Mouse (Mus musculus) intestine, embryonic 16.5 days (tissue): ENCODE data around the gene Chsy1. TPM values are rescaled to one million over a fixed set of nuclear protein-coding genes. Genes with fewer than 3 reads are reported as not detected.

ENCODE experiments used
- ATAC-seq: fragments of 200-750 bp; cut with Nextera tagmentation; 2 replicates; pipeline ENCODE4 v1.8.0; 2017; ENCODE audit warnings: moderate TSS enrichment, moderate library complexity
- H3K27ac ChIP-seq: fragments of 300-500 bp; sonication (generic); 2 replicates; pipeline ENCODE4 v1.5.1; 2014; ENCODE audit warnings: mild to moderate bottlenecking, low read length
- H3K27me3 ChIP-seq: fragments of 300-500 bp; sonication (generic); replicated peaks from 2 replicates; pipeline ENCODE4 v1.6.1; 2014; ENCODE audit warnings: low read length, control low read depth, mixed read lengths; ENCODE audit not compliant: control insufficient read depth, insufficient read depth
- H3K36me3 ChIP-seq: fragments of 300-500 bp; sonication (generic); 2 replicates; pipeline ENCODE4 v1.6.1; 2014; ENCODE audit warnings: low read length, control low read depth; ENCODE audit not compliant: control insufficient read depth, insufficient read depth
- H3K4me1 ChIP-seq: fragments of 300-500 bp; sonication (generic); 2 replicates; pipeline ENCODE4 v1.6.1; 2014; ENCODE audit warnings: low read length, control low read depth, mixed read lengths; ENCODE audit not compliant: control insufficient read depth, insufficient read depth
- H3K4me2 ChIP-seq: fragments of 300-500 bp; sonication (generic); 2 replicates; pipeline ENCODE4 v1.6.1; 2014; ENCODE audit warnings: low read depth, low read length, control low read depth
- H3K4me3 ChIP-seq: fragments of 300-500 bp; sonication (generic); 2 replicates; pipeline ENCODE4 v1.5.1; 2014; ENCODE audit warnings: mild to moderate bottlenecking, low read length
- H3K9ac ChIP-seq: fragments of 300-500 bp; sonication (generic); 2 replicates; pipeline ENCODE4 v1.6.1; 2014; ENCODE audit warnings: low read depth, low read length
- H3K9me3 ChIP-seq: fragments of 300-500 bp; sonication (generic); 2 replicates; pipeline ENCODE4 v1.6.1; 2016; ENCODE audit warnings: low read length, control low read depth; ENCODE audit not compliant: control insufficient read depth
- WGBS: fragments of 180-500 bp; shearing (Covaris S2); extraction: QIAGEN DNeasy Blood & Tissue Kit; methylation state at CpG from one replicate; pipeline ENCODE4 v1.1.7; 2014; 5-methylcytosine and 5-hydroxymethylcytosine counted together
- polyA plus RNA-seq: library from polyadenylated mRNA; unstranded; fragments of >200 nt; fragmentation: Nextera tagmentation; extraction: Ambion mirVana; gene quantifications from 2 replicates; pipeline ENCODE4 v1.2.1, GENCODE M21; 2015

Chsy1 gene
- polyA plus RNA-seq, 1 experiment from 2014 or later: 7.0 TPM

- Histone ChIP-seq H3K9ac (no peak overlapping the region), H3K27ac (no peak overlapping the region), H3K4me3 (no peak overlapping the region), H3K27me3 (no peaks in the 10 kb centered on the region), H3K4me2 (no peak overlapping the region), H3K36me3 (no peaks in the 10 kb centered on the region), H3K9me3 (no peaks in the 10 kb centered on the region), H3K4me1 (no peaks in the 10 kb centered on the region)
- ATAC-seq: no peak
- WGBS: 75% methylated on average over 3 of the region's 3 CpGs
Observed at GRCm38 (mm10) chr7:66200383-66200782, 91.1 kb downstream of the Chsy1 start.

- no peak for ATAC-seq
- Histone ChIP-seq H3K27me3 (no peaks in the 10 kb centered on the region), H3K9me3 (no peaks in the 10 kb centered on the region), H3K27ac (no peak overlapping the region), H3K4me3 (no peak overlapping the region), H3K9ac (no peak overlapping the region), H3K4me2 (no peak overlapping the region), H3K4me1 (no peaks in the 10 kb centered on the region), H3K36me3 (no peaks in the 10 kb centered on the region)
- WGBS: 25% methylated on average over 8 of the region's 8 CpGs
Observed at GRCm38 (mm10) chr7:66200791-66201450, 91.6 kb downstream of the Chsy1 start.

GRCm38 (mm10) chr7:66201657-66202056, 92.3 kb downstream of the Chsy1 start:
- 91% methylated on average over 2 of the region's 2 CpGs for WGBS
- Histone ChIP-seq H3K4me3 (no peak overlapping the region), H3K36me3 (no peaks in the 10 kb centered on the region), H3K4me1 (no peaks in the 10 kb centered on the region), H3K27ac (no peak overlapping the region), H3K4me2 (no peak overlapping the region), H3K27me3 (no peaks in the 10 kb centered on the region), H3K9me3 (no peaks in the 10 kb centered on the region), H3K9ac (no peak overlapping the region)
- ATAC-seq: no peak

GRCm38 (mm10) chr7:66209920-66210319, 100.6 kb downstream of the Chsy1 start:
- no peaks in the 10 kb centered on the region for H3K4me1 ChIP-seq
- no peak overlapping the region for H3K4me2 ChIP-seq
- H3K36me3 ChIP-seq: no peaks in the 10 kb centered on the region
- ATAC-seq: no peak
- H3K4me3 ChIP-seq: no peak overlapping the region
- 84% methylated on average over 2 of the region's 2 CpGs for WGBS
- no peak overlapping the region for H3K27ac ChIP-seq
- H3K27me3 ChIP-seq: no peaks in the 10 kb centered on the region
- H3K9ac ChIP-seq: no peak overlapping the region
- no peaks in the 10 kb centered on the region; the same call in 1 of the 2 replicates for H3K9me3 ChIP-seq

GRCm38 (mm10) chr7:66212887-66213286, 103.6 kb downstream of the Chsy1 start:
- no peak overlapping the region for H3K27ac ChIP-seq
- ATAC-seq: no peak
- no peaks in the 10 kb centered on the region for H3K27me3 ChIP-seq
- H3K9ac ChIP-seq: no peak overlapping the region
- no peaks in the 10 kb centered on the region for H3K9me3 ChIP-seq
- H3K4me3 ChIP-seq: no peak overlapping the region
- no peaks in the 10 kb centered on the region for H3K36me3 ChIP-seq
- no peaks in the 10 kb centered on the region for H3K4me1 ChIP-seq
- H3K4me2 ChIP-seq: no peak overlapping the region
- 85% methylated on average over 1 of the region's 1 CpGs for WGBS

- 35% methylated on average over 6 of the region's 6 CpGs for WGBS
- ATAC-seq: no peak
Observed at GRCm38 (mm10) chr7:66214477-66214876, 105.2 kb downstream of the Chsy1 start.

GRCm38 (mm10) chr7:66215911-66216310, 106.6 kb downstream of the Chsy1 start:
- ATAC-seq: no peak
- H3K36me3 ChIP-seq: no peaks in the 10 kb centered on the region
- no peak overlapping the region for H3K4me3 ChIP-seq
- H3K4me2 ChIP-seq: no peak overlapping the region
- 0 out of 2 replicates have a peak, but pooled peaks cover 4% of the 10 kb centered on the region for H3K4me1 ChIP-seq
- H3K27ac ChIP-seq: no peak overlapping the region
- H3K9ac ChIP-seq: no peak overlapping the region
- WGBS: 95% methylated on average over 1 of the region's 1 CpGs
- no peaks in the 10 kb centered on the region for H3K27me3 ChIP-seq
- no peaks in the 10 kb centered on the region for H3K9me3 ChIP-seq

More at GRCm38 (mm10) chr7:66214477-66214876, 105.2 kb downstream of the Chsy1 start:
- Histone ChIP-seq H3K27ac (no peak overlapping the region), H3K36me3 (no peaks in the 10 kb centered on the region), H3K27me3 (no peaks in the 10 kb centered on the region), H3K9me3 (no peaks in the 10 kb centered on the region), H3K9ac (no peak overlapping the region), H3K4me2 (no peak overlapping the region), H3K4me3 (no peak overlapping the region), H3K4me1 (0 out of 2 replicates have a peak, but pooled peaks cover 4% of the 10 kb centered on the region)

GRCm38 (mm10) chr7:66217011-66217410, 107.7 kb downstream of the Chsy1 start:
- no peak overlapping the region for H3K4me2 ChIP-seq
- peak; percentile 15; the same call in 1 of the 2 replicates for ATAC-seq
- H3K27ac ChIP-seq: no peak overlapping the region
- no peaks in the 10 kb centered on the region for H3K36me3 ChIP-seq
- no peak overlapping the region for H3K4me3 ChIP-seq
- H3K27me3 ChIP-seq: no peaks in the 10 kb centered on the region
- H3K9ac ChIP-seq: no peak overlapping the region
- 0 out of 2 replicates have a peak, but pooled peaks cover 4% of the 10 kb centered on the region for H3K4me1 ChIP-seq
- no peaks in the 10 kb centered on the region for H3K9me3 ChIP-seq
- WGBS: 77% methylated on average over 7 of the region's 7 CpGs

- no peaks in the 10 kb centered on the region for H3K9me3 ChIP-seq
- WGBS: 77% methylated on average over 7 of the region's 7 CpGs
- H3K4me2 ChIP-seq: no peak overlapping the region
- H3K4me1 ChIP-seq: 0 out of 2 replicates have a peak, but pooled peaks cover 6% of the 10 kb centered on the region
- H3K27me3 ChIP-seq: no peaks in the 10 kb centered on the region
- H3K27ac ChIP-seq: peak overlapping the region; percentile 84
- no peak overlapping the region for H3K4me3 ChIP-seq
- no peak for ATAC-seq
- no peak overlapping the region for H3K9ac ChIP-seq
- H3K36me3 ChIP-seq: no peaks in the 10 kb centered on the region
Observed at GRCm38 (mm10) chr7:66217531-66218094, 108.3 kb downstream of the Chsy1 start.
